Mouse (Mus musculus): ENCODE measurements around the gene Ano3.
"Not testable (repeated sequence)": the region's sequence is repeated elsewhere in the genome, so short reads cannot be mapped to it uniquely, and the experiment has no call there.

The Ano3 gene

GRCm38 (mm10) chr2:110950823-110951222, at the start of gene Ano3:
TSS of gene Ano3 (minus strand) at chr2:110950923.
- TF ChIP-seq GATA4 (IDR thresholded peaks at IDR 0.05; ENCODE audit: insufficient replicate concordance, low read length): not testable (repeated sequence)

GRCm38 (mm10) chr2:110990071-110990470, 39.3 kb upstream of the Ano3 start:
- no peak for TF ChIP-seq GATA4 (IDR thresholded peaks at IDR 0.05; ENCODE audit: insufficient replicate concordance, low read length)

- TF ChIP-seq GATA4 (IDR thresholded peaks at IDR 0.05; ENCODE audit: insufficient replicate concordance, low read length): no peak
These were observed 38.8 kb upstream of the Ano3 start for GRCm38 (mm10) chr2:110989539-110989938.

- no peak for TF ChIP-seq GATA4 (IDR thresholded peaks at IDR 0.05; ENCODE audit: insufficient replicate concordance, low read length)
These were observed 35.1 kb upstream of the Ano3 start for GRCm38 (mm10) chr2:110985853-110986271.

- no peak for TF ChIP-seq GATA4 (IDR thresholded peaks at IDR 0.05; ENCODE audit: insufficient replicate concordance, low read length)
These were observed 31.0 kb upstream of the Ano3 start for GRCm38 (mm10) chr2:110981733-110982132.

GRCm38 (mm10) chr2:110979610-110980009, 28.9 kb upstream of the Ano3 start:
- no peak for TF ChIP-seq GATA4 (IDR thresholded peaks at IDR 0.05; ENCODE audit: insufficient replicate concordance, low read length)

- TF ChIP-seq GATA4 (IDR thresholded peaks at IDR 0.05; ENCODE audit: insufficient replicate concordance, low read length): no peak
These were observed 26.1 kb upstream of the Ano3 start for GRCm38 (mm10) chr2:110976871-110977270.

- TF ChIP-seq GATA4 (IDR thresholded peaks at IDR 0.05; ENCODE audit: insufficient replicate concordance, low read length): no peak
These were observed 19.4 kb upstream of the Ano3 start for GRCm38 (mm10) chr2:110970158-110970557.

- no peak for TF ChIP-seq GATA4 (IDR thresholded peaks at IDR 0.05; ENCODE audit: insufficient replicate concordance, low read length)
These were observed 14.7 kb upstream of the Ano3 start for GRCm38 (mm10) chr2:110965398-110965797.

- TF ChIP-seq GATA4 (IDR thresholded peaks at IDR 0.05; ENCODE audit: insufficient replicate concordance, low read length): no peak
These were observed 305 bp downstream of the Ano3 start for GRCm38 (mm10) chr2:110950432-110950803.

GRCm38 (mm10) chr2:110949679-110950431, 868 bp downstream of the Ano3 start:
- no peak for TF ChIP-seq GATA4 (IDR thresholded peaks at IDR 0.05; ENCODE audit: insufficient replicate concordance, low read length)

GRCm38 (mm10) chr2:110945171-110945570, 5.6 kb downstream of the Ano3 start:
- TF ChIP-seq GATA4 (IDR thresholded peaks at IDR 0.05; ENCODE audit: insufficient replicate concordance, low read length): no peak

- no peak for TF ChIP-seq GATA4 (IDR thresholded peaks at IDR 0.05; ENCODE audit: insufficient replicate concordance, low read length)
These were observed 15.0 kb downstream of the Ano3 start for GRCm38 (mm10) chr2:110935691-110936090.

- TF ChIP-seq GATA4 (IDR thresholded peaks at IDR 0.05; ENCODE audit: insufficient replicate concordance, low read length): no peak
These were observed 21.6 kb downstream of the Ano3 start for GRCm38 (mm10) chr2:110929126-110929525.

- no peak for TF ChIP-seq GATA4 (IDR thresholded peaks at IDR 0.05; ENCODE audit: insufficient replicate concordance, low read length)
These were observed 41.2 kb downstream of the Ano3 start for GRCm38 (mm10) chr2:110909506-110909905.

GRCm38 (mm10) chr2:110906473-110906872, 44.2 kb downstream of the Ano3 start:
- no peak for TF ChIP-seq GATA4 (IDR thresholded peaks at IDR 0.05; ENCODE audit: insufficient replicate concordance, low read length)
